Mouse (Mus musculus): ENCODE results near the gene Map3k21.

Map3k21 gene

GRCm38 (mm10) chr8:125980826-125981225 is 70.6 kb downstream of the Map3k21 start:
- DNase-seq = no peak

GRCm38 (mm10) chr8:125983515-125983914 is 73.3 kb downstream of the Map3k21 start:
- no peak for DNase-seq

- no peak for DNase-seq
These were observed 73.9 kb downstream of the Map3k21 start for GRCm38 (mm10) chr8:125984140-125984539.

GRCm38 (mm10) chr8:125985364-125985763 is 75.1 kb downstream of the Map3k21 start:
- no peak for DNase-seq

GRCm38 (mm10) chr8:125986999-125987589 is 76.8 kb downstream of the Map3k21 start:
- no peak for DNase-seq

GRCm38 (mm10) chr8:125987996-125988395 is 77.7 kb downstream of the Map3k21 start:
- DNase-seq = no peak

- DNase-seq = no peak
These were observed 83.4 kb downstream of the Map3k21 start for GRCm38 (mm10) chr8:125993636-125994035.

- DNase-seq = peak; percentile 72
These were observed 85.1 kb downstream of the Map3k21 start, which contains the start of gene Kcnk1 for GRCm38 (mm10) chr8:125995101-125995986. Kcnk1 (plus strand) TSS chr8:125995170.

GRCm38 (mm10) chr8:125996031-125996839 is 86.0 kb downstream of the Map3k21 start:
- no peak for DNase-seq

- DNase-seq = no peak
These were observed 86.7 kb downstream of the Map3k21 start for GRCm38 (mm10) chr8:125996980-125997379.
